Mouse (Mus musculus) Patski (cell line): ENCODE data around the gene Map6. TPM values are rescaled to one million over a fixed set of nuclear protein-coding genes. Genes with fewer than 3 reads are reported as not detected.

Experiments
- ATAC-seq: fragments of 100-300 bp; one replicate; pipeline ENCODE4 v1.8.0; 2021
- CTCF ChIA-PET: fragments of 350-600 bp; sonication (Branson Sonifier 250); formaldehyde crosslinking; loops from one replicate; lab custom pipeline; 2022; ENCODE audit warnings: inconsistent platforms; lab: Charles Lee
- POLR2A ChIA-PET: fragments of 350-600 bp; sonication (Branson Sonifier 250); formaldehyde crosslinking; loops from one replicate; lab custom pipeline; 2022; ENCODE audit warnings: antibody characterized with exemption, inconsistent platforms; lab: Charles Lee
- DNase-seq: peaks from one replicate; pipeline ENCODE4 v3.0.0-alpha.2; 2011; ENCODE audit warnings: low read depth, low spot score
- H3K27me3 ChIP-seq: fragments of 371-371 bp; one replicate; pipeline ENCODE4 v1.5.1; 2021
- CTCF ChIP-seq: fragments of 100-300 bp; IDR thresholded peaks from one replicate; pipeline ENCODE4 v1.5.1; 2021
- in situ Hi-C: fragments of 300-500 bp; cut with MboI; formaldehyde crosslinking; loops from 3 replicates; pipeline ENCODE4 v1.11.1; 2018; ENCODE audit warnings: low pct_unique_long_range_greater_than_20kb, mixed read lengths
- polyA plus RNA-seq: library from polyadenylated mRNA; unstranded; gene quantifications from one replicate; pipeline ENCODE4 v1.2.3, GENCODE M21; 2021

The Map6 gene
- polyA plus RNA-seq, 1 experiment from 2014 or later, result 15.8 TPM

DNA sequence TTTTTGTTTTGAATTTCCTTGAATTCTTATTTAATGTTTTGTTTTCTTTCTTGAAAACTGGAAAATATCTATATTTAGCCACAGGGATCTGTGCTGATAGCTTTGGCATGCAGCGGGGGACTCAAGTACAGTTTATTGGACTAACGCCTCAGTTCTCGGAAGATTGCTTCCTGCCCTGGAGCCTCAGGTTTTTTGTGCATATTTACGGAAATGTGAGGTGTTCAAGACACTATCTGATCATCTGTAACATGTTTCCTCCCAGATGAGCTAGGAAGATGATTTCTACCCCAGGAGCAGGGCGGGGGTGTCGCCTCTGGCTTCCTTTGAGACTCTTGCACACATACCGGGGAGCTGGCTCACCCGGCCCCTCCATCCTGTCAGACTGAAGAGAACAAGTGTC, 22.8 kb downstream of the Map6 start:
- no peak for TF ChIP-seq CTCF
- in situ Hi-C loops, result no loop called here
- CTCF ChIA-PET, result interaction anchor here (1.1 kb wide), 1 partner anchor 9 kb away, joined by 3 read pairs; no protein-coding TSS in a partner anchor
- no peak for ATAC-seq
- H3K27me3 ChIP-seq, result no peaks in the 10 kb centered on the region
- POLR2A ChIA-PET, result interaction anchor here (0.7 kb wide), 1 partner anchor 158 kb away, joined by 3 read pairs; no protein-coding TSS in a partner anchor
- DNase-seq, result no peak

GRCm38 (mm10) chr7:99290925-99291324, 23.7 kb downstream of the Map6 start:
- in situ Hi-C loops, result no loop called here
- TF ChIP-seq CTCF, result no peak
- ChIA-PET CTCF (interaction anchor here (3.2 kb wide), 1 partner anchor 12 kb away, joined by 14 read pairs; no protein-coding TSS in a partner anchor), POLR2A (no interaction called here)
- ATAC-seq (no peak), DNase-seq (no peak)
- no peaks in the 10 kb centered on the region for H3K27me3 ChIP-seq

- no peaks in the 10 kb centered on the region for H3K27me3 ChIP-seq
- CTCF ChIA-PET, result interaction anchor here (1.8 kb wide), 1 partner anchor 18 kb away, joined by 4 read pairs; no protein-coding TSS in a partner anchor
- ATAC-seq (no peak), DNase-seq (no peak)
- POLR2A ChIA-PET, result interaction anchor here (1.9 kb wide), 1 partner anchor 9 kb away, joined by 5 read pairs; no protein-coding TSS in a partner anchor
- in situ Hi-C loops, result no loop called here
- no peak for TF ChIP-seq CTCF
Observed at GRCm38 (mm10) chr7:99294198-99294780, 27.0 kb downstream of the Map6 start.

GRCm38 (mm10) chr7:99295104-99295503, 27.9 kb downstream of the Map6 start:
- ATAC-seq, result no peak
- in situ Hi-C loops, result no loop called here
- POLR2A ChIA-PET, result no interaction called here
- TF ChIP-seq CTCF, result no peak
- CTCF ChIA-PET, result interaction anchor here (1.8 kb wide), 1 partner anchor 19 kb away, joined by 4 read pairs; no protein-coding TSS in a partner anchor
- no peak for DNase-seq
- no peaks in the 10 kb centered on the region for H3K27me3 ChIP-seq

- ChIA-PET CTCF (no interaction called here), POLR2A (no interaction called here)
Observed at GRCm38 (mm10) chr7:99300650-99301175, 33.5 kb downstream of the Map6 start.

DNA sequence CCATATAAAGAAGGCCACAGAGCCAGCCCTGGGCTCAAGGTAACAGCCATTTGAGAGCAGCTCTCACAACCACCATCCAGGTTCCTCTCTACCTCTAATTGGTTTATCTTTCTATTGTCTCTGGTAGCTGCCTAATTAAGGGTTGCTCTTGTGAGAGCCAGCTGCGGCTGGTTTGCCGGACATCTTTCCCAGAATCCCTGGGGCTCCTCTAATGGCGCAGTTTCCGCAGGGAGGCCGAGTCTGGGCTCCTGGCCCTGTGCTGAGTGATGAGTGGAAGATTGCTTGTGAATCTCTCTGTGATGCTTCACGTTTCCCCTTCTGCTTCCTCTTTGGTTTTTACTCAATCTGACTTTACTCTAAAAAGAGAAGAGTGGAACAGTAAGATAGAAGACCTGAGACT, 36.8 kb downstream of the Map6 start:
- ATAC-seq, result no peak
- in situ Hi-C loops, result no loop called here
- no peak for TF ChIP-seq CTCF
- CTCF ChIA-PET, result interaction anchor here (2.7 kb wide), 1 partner anchor 12 kb away, joined by 14 read pairs; no protein-coding TSS in a partner anchor
- POLR2A ChIA-PET, result no interaction called here
- H3K27me3 ChIP-seq, result no peaks in the 10 kb centered on the region
- no peak for DNase-seq

More at GRCm38 (mm10) chr7:99300650-99301175, 33.5 kb downstream of the Map6 start:
- in situ Hi-C loops, result no loop called here
- H3K27me3 ChIP-seq, result no peaks in the 10 kb centered on the region
- no peak for DNase-seq
- no peak for ATAC-seq
- TF ChIP-seq CTCF, result no peak

GRCm38 (mm10) chr7:99304949-99305372, 37.7 kb downstream of the Map6 start:
- H3K27me3 ChIP-seq, result no peaks in the 10 kb centered on the region
- DNase-seq, result peak; percentile 91
- CTCF ChIA-PET, result no interaction called here
- in situ Hi-C loops, result no loop called here
- TF ChIP-seq CTCF, result no peak
- POLR2A ChIA-PET, result interaction anchor here (1.2 kb wide), 1 partner anchor 39 kb away, joined by 4 read pairs; no protein-coding TSS in a partner anchor
- ATAC-seq, result peak; percentile 99

GRCm38 (mm10) chr7:99305688-99306087, 38.4 kb downstream of the Map6 start:
- POLR2A ChIA-PET, result interaction anchor here (1.2 kb wide), 1 partner anchor 38 kb away, joined by 4 read pairs; no protein-coding TSS in a partner anchor
- H3K27me3 ChIP-seq, result no peaks in the 10 kb centered on the region
- no peak for ATAC-seq
- in situ Hi-C loops, result no loop called here
- no peak for DNase-seq
- CTCF ChIA-PET, result no interaction called here
- no peak for TF ChIP-seq CTCF

- ChIA-PET CTCF (no interaction called here), POLR2A (no interaction called here)
- in situ Hi-C loops, result no loop called here
- no peak for TF ChIP-seq CTCF
- no peaks in the 10 kb centered on the region for H3K27me3 ChIP-seq
- no peak for DNase-seq
- ATAC-seq, result no peak
Observed at GRCm38 (mm10) chr7:99306640-99307039, 39.4 kb downstream of the Map6 start.

DNA sequence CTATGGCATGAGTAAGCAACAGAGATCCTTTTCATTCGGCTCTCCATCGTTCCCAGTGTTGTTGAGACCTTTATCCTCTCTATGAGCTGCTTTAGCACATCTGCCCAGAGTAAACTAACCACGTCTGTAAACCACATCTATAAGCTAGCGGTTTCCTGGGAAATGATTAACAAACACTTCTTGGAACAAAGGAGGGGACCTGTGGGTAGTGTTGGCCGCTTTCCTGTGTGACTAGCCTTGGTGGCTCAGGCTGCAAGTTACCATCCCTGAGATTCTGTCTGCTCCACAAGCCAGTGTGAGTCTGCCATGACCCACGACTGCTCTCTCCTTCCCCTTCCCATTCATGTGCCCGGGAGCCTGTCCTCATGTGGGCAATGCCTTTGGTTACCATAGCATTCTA, 44.2 kb downstream of the Map6 start:
- no peak for TF ChIP-seq CTCF
- ATAC-seq (peak; percentile 82), DNase-seq (peak; percentile 53)
- in situ Hi-C loops, result no loop called here
- H3K27me3 ChIP-seq, result no peaks in the 10 kb centered on the region
- CTCF ChIA-PET, result no interaction called here
- POLR2A ChIA-PET, result interaction anchor here (0.6 to 1.6 kb wide), 3 partner anchors 15 to 513 kb away, joined by 3 to 7 read pairs (median 4); no protein-coding TSS in a partner anchor

GRCm38 (mm10) chr7:99312058-99312457, 44.8 kb downstream of the Map6 start:
- ChIA-PET POLR2A (interaction anchor here (0.6 to 1.6 kb wide), 4 partner anchors 14 to 512 kb away, joined by 3 to 7 read pairs (median 4); no protein-coding TSS in a partner anchor), CTCF (no interaction called here)
- TF ChIP-seq CTCF, result no peak
- ATAC-seq, result no peak
- no peak for DNase-seq
- in situ Hi-C loops, result no loop called here
- H3K27me3 ChIP-seq, result no peaks in the 10 kb centered on the region
